Mouse (Mus musculus) spleen, embryonic (tissue): ENCODE results near the gene Cacnb3.

Source experiments
- CTCF ChIA-PET: fragments of 350-600 bp; sonication (Branson Sonifier 250); formaldehyde crosslinking; loops from one replicate; lab custom pipeline; 2022; lab: Charles Lee

Cacnb3 gene

GRCm38 (mm10) chr15:98634541-98635081 lies 4.0 kb downstream of the Cacnb3 start:
- CTCF ChIA-PET, result interaction anchor here (0.6 kb wide), 1 partner anchor 680 kb away, joined by 5 read pairs; no protein-coding TSS in a partner anchor

GRCm38 (mm10) chr15:98635291-98635841 lies 4.7 kb downstream of the Cacnb3 start:
- CTCF ChIA-PET, result interaction anchor here (0.6 kb wide), 1 partner anchor 681 kb away, joined by 5 read pairs; no protein-coding TSS in a partner anchor

- CTCF ChIA-PET, result interaction anchor here (0.6 kb wide), 1 partner anchor 1341 kb away, joined by 4 read pairs; no protein-coding TSS in a partner anchor
These were observed 5.9 kb downstream of the Cacnb3 start for GRCm38 (mm10) chr15:98636517-98636916.

GRCm38 (mm10) chr15:98637155-98637554 lies 6.5 kb downstream of the Cacnb3 start:
- CTCF ChIA-PET, result interaction anchor here (0.6 kb wide), 1 partner anchor 1340 kb away, joined by 4 read pairs; no protein-coding TSS in a partner anchor

GRCm38 (mm10) chr15:98640157-98640556 lies 9.5 kb downstream of the Cacnb3 start:
- CTCF ChIA-PET, result no interaction called here

- CTCF ChIA-PET, result interaction anchor here (0.5 to 0.6 kb wide), 3 partner anchors 23 to 135 kb away, joined by 4 to 28 read pairs (median 16); no protein-coding TSS in a partner anchor
These were observed 13.8 kb downstream of the Cacnb3 start for GRCm38 (mm10) chr15:98644406-98644805.

- CTCF ChIA-PET, result interaction anchor here (0.5 to 0.6 kb wide), 2 partner anchors 86 to 134 kb away, joined by 4 to 16 read pairs; no protein-coding TSS in a partner anchor
These were observed 14.7 kb downstream of the Cacnb3 start for GRCm38 (mm10) chr15:98645057-98646026.

- CTCF ChIA-PET, result no interaction called here
These were observed 16.1 kb downstream of the Cacnb3 start for GRCm38 (mm10) chr15:98646737-98647136.

GRCm38 (mm10) chr15:98647308-98647707 lies 16.7 kb downstream of the Cacnb3 start:
- CTCF ChIA-PET, result no interaction called here

GRCm38 (mm10) chr15:98648071-98648470 lies 17.4 kb downstream of the Cacnb3 start:
- CTCF ChIA-PET, result no interaction called here

- CTCF ChIA-PET, result no interaction called here
These were observed 20.8 kb downstream of the Cacnb3 start for GRCm38 (mm10) chr15:98651431-98651830.

GRCm38 (mm10) chr15:98652174-98652573 lies 21.5 kb downstream of the Cacnb3 start:
- CTCF ChIA-PET, result no interaction called here

- CTCF ChIA-PET, result interaction anchor here (0.5 kb wide), 1 partner anchor 22 kb away, joined by 5 read pairs; no protein-coding TSS in a partner anchor
These were observed 26.5 kb downstream of the Cacnb3 start for GRCm38 (mm10) chr15:98656982-98657751.

GRCm38 (mm10) chr15:98662198-98662566 lies 31.5 kb downstream of the Cacnb3 start:
- CTCF ChIA-PET, result interaction anchor here (0.7 kb wide), 1 partner anchor 145 kb away, joined by 3 read pairs; no protein-coding TSS in a partner anchor

GRCm38 (mm10) chr15:98662567-98663545 lies 32.2 kb downstream of the Cacnb3 start, which contains the start of gene Ddx23:
Ddx23 (minus strand) TSS chr15:98662894.
- CTCF ChIA-PET, result interaction anchor here (0.5 to 0.7 kb wide), 3 partner anchors 15 to 160 kb away, joined by 3 to 7 read pairs (median 3); no protein-coding TSS in a partner anchor

- CTCF ChIA-PET, result interaction anchor here (0.7 kb wide), 1 partner anchor 753 kb away, joined by 6 read pairs; no protein-coding TSS in a partner anchor
These were observed 33.6 kb downstream of the Cacnb3 start for GRCm38 (mm10) chr15:98664042-98664907.

- CTCF ChIA-PET, result interaction anchor here (0.6 kb wide), 1 partner anchor 360 kb away, joined by 3 read pairs; no protein-coding TSS in a partner anchor
These were observed 42.0 kb downstream of the Cacnb3 start for GRCm38 (mm10) chr15:98672592-98672991.

- CTCF ChIA-PET, result no interaction called here
These were observed 43.1 kb downstream of the Cacnb3 start for GRCm38 (mm10) chr15:98673732-98674131.
